Mouse (Mus musculus): Measurements from ENCODE around the gene Kif3a.

GRCm38 (mm10) chr11:53617562-53618109 is 50.5 kb downstream of the Kif3a start:
- no peak for TF ChIP-seq MAFK (IDR thresholded peaks at IDR 0.05; ENCODE audit: insufficient read depth, low read depth, low read length)
- no peak for TF ChIP-seq ZC3H11A (IDR thresholded peaks at IDR 0.05; ENCODE audit: borderline replicate concordance, low read depth, low read length)
- TF ChIP-seq HCFC1 (IDR thresholded peaks at IDR 0.05; ENCODE audit: borderline replicate concordance, insufficient read depth, low read length), result no peak
